Mouse (Mus musculus) kidney, adult 11 months (tissue): ENCODE results near the gene Nt5c2.

Experiments used
- DNase-seq: peaks from one replicate; pipeline ENCODE4 v3.0.0; 2022

The Nt5c2 gene

DNA sequence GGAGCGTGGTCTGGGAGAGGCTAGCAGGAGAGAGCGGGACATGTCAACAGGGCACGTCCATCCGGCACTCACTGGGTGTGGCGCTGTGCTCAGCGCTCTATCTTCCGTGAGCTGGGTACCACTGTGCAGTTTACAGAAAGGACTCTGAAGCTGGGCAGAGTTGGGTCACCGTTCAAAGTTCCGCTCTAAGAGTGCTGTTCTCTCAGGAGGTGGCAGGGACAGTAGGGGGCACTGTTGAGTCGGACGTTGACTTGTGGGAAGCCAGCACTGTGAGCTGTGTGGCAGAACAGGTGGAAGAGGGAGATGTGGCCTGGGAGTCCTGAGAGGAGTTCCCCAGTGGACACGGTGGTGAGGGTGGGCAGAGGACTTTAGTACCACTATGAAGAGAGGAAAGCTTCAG, 139.2 kb downstream of the Nt5c2 start:
- peak; percentile 81 for DNase-seq

DNA sequence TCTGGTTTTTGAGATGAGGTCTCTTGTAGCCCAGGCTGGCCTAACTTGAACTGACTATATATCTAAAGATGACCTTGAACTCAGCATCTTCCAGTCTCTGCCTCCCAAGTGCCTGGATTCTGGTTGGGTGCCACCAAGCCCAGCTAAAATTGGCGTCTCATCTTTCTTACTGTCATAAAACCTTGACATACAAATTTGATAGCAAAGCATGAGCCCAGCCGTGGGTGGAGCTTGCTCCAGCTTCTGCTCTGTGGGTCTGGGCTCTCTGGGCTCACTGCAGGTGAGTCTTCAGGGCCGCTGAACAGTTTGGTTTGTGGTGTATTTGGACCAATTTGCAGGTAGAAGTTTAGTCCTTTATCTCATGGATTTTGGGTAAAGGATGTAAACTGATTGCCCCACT, 141.0 kb downstream of the Nt5c2 start:
- DNase-seq, result no peak

DNA sequence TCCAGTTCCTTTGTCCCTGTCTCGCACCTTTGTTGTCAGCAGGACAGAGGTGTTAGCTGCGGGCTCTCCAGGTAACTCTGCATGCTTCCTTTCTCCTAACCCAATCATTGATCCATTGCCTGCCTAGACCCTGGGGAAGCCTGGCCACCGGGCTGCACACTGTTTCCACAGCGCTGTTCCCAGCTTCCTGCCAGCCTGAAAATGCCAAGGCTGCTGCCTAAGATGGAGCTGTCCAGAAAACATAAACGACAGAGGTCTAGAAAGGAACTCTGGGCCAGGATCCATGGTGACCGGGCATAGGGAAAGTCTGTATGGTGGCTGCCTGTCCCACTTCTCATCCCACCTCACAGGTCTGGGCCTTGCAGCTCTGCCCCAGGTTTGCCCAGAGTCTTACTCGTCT, 143.3 kb downstream of the Nt5c2 start:
- DNase-seq, result no peak

DNA sequence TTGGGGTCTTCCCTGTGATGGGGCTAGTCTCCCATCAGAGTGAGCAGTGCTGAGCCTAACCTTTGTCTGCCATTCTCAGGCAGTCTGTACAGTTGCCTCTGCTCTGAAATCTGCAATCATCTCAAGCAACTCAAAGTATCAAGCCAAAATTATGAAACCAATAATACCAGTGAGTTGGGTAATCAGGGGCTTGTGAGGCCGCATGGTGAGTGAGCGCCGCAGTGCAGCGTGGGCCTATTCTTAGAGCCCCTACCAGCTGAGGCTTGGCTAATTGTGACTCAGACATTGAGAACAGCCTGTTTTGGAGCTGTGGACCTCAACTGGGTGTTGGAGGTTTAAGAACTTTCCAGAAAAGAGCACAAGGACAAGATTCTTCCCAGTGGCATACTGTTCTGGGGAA, 143.9 kb downstream of the Nt5c2 start:
- DNase-seq, result no peak

DNA sequence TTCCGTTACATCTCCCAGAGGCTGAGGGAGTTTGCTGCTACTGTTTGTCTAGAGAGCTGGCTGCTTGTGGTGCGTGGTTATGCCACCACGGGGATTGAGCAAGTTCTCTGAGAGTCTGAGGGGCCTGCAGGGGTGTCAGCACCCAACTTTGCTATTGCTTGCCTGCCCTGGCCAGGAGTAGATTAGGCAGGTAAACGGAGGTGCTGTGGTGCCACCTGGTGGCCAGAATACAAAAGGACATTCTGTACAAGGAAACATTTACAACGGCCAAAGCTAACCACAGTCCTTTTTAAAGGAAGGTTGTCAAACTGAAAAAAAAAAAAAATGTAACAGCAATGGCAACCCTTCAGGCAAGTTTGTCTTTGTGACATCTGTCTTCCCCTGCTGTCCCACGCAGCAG, 145.4 kb downstream of the Nt5c2 start:
- peak; percentile 75 for DNase-seq

DNA sequence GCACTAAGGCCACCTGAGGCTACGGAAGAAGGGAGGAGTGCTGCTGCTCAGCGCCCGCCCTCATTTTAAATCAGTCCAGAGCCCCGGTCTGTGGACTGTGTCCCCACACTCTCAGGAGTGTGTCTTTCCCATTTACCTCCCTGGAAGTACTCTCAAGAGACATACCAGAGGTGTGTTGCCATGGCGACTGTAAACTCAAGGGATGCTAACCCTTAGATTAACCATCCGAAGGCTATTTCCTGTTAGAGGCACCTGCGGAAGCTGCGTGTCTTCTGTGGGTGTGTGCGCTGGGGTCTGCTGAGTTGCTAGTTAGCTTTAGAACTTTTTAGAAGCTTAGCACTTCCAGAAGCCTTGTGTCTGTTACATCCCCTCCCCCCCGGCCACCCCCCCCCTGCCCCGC, 145.9 kb downstream of the Nt5c2 start:
- no peak for DNase-seq

DNA sequence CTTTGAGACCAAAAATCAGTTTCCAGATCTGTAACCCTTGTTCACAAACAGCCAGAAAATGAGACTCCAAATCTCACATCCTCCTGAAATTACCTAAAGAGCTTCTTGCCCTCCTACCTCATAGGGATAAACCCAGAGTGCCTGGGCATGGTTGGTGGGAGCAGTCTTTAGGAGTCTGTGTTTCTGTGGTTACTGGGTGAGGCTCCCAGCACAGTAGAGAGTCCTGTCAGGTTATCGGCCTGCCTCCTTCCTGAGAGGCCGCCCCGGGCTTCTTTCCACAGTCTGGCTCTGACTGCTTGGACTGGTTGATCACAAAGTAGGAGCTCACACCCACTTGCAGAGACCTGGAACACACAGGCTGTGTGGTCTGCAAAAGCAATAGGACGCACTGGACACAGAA, 149.6 kb downstream of the Nt5c2 start:
- DNase-seq, result no peak

DNA sequence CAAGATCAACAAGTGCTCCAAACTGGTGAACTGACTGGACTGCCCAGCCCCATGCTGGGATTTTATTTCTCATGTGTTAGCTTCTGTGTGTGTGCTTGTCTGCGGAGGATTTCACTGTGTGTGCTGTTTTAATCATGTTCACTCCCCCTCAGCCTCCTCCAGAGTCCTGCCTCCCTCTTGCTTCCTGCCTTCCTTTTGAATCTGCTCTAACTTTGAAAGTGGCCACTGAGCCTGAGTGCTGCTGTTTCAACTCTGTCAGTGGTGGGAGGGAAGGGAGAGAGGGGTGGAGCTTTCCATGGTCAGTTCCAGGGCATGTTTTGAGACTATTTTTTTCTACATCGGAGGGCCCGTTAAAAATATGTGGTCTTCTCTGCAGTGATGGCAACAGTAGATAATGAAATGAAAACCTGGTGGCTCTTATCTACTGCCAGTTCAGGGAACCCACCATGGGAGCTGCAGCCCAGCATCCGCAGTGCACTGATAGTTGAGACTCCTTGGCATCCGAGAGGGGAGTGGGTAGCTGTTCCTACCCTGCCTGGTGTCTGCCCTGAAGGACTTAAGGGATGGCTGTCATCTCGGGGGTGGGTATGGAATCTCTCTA, 150.1 kb downstream of the Nt5c2 start:
- DNase-seq, result no peak

DNA sequence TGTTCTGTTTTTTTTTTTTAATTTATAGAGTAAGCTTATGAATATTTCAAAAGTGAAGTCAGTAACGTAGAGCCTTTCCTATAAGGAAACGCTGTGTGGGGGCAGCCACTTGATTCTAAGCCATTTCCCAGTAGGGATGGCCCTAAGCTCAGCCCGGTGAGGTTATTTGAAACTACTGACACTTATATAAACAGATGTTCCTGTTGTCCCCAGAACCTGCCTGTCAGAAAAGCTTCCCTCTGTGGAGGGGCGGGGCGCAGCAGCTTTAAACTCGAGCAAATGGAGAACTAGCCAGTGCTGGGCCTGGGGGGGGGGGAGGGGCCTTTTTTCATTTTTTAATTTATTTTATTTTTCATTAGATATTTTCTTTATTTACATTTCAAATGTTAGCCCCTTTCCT, 150.9 kb downstream of the Nt5c2 start:
- DNase-seq, result no peak

DNA sequence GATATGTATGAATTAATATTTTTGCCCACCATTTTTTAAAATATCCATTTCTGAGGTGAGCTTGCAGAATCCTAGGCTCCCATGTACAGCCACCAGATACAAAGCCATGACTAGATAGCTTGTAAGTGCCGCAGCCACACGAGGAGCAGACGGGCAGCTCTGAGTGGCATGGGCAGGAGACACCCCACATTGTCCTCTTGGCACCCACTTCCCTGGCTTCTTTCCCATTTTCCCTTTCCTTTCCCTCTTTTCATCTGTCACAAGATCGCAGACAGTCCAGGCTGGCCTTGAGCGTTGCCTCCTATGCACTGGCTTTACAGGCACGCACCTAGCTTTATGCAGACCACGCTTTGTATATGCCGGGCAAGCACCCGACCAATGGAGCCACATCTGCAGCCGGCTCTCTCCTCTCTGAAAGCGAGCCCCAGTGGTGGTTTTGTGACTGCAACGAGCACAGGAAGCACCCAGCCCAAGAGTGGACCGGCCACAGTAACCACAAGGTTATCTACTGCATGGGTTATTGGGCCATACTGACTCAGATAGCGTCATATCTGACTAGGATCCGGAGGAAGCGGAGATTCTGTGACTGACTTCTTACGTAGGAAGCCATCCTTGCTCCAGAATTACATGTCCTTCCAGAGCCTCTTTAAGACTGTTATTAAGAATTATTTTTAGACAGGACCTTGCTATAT, 151.6 kb downstream of the Nt5c2 start:
- no peak for DNase-seq

DNA sequence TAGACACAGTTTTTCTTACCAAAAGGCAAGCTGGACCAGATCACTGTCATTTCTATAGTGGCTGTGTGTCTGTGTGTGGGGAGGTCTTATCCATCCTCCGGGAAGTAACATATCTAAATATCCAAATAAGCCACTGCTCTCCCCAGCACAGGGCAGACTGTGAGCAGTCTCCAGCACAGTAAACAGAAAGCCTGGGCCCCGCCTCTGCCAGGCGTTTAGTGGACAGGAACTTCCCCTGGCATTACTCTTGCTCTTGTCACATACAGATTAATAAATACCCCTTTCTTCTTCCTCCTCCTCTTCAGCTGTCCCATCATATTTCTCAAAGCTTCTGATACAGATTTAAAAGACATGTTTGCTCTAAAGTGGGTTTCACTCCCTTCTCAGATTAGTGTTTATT, 152.4 kb downstream of the Nt5c2 start:
- no peak for DNase-seq

DNA sequence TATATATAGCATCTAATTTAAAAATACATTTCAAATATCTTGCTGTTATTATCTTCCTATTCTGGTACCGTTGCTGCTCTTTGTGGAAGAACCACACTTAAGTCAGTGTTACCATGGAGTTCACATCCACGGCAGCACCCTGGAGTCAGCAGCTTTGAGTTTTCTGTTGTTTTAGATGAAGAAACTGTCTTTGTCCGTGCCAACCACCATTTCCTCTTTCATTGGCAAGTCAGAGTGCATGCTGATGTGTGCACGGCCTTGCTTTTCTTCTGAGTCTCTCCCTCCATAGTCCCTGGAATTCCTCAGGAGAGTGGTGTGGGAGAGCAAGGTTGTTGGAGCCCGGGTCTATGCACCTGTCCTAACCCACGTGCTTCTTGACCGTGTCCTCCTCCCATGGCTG, 156.8 kb downstream of the Nt5c2 start:
- DNase-seq, result no peak

DNA sequence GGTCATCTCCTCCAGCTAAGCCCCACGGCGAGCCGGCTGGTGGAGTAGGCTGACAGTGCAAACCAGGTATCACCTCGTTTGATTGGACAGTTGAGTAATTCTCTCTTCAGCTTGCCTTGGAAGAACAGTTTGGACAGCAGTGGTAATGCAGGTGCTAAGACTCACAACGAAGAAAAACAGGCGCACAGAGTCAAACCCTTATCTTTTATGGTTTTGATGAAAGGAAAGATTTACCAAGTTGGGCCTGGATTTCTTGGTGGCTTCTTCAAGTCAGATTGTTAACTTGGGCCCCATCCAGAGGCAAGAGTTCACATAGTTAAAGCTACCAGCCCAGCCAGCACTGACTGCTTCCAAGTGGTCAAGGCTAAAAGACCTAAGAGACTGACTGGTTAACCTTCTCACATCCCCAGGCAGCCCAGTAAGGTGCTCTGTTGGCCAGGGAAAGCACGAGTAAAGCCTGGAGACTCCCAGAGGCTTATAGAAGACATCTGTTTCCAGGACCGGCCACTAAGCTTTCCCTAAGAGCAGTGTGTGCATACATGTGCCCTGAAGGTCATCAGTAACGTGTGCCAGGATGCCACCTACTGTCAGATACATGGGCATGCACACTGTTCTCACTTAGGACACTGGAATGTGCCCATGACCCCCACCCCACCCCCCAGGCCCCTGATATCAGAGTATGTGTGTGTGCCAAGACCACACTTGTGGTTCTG, 157.5 kb downstream of the Nt5c2 start:
- DNase-seq, result peak; percentile 48

DNA sequence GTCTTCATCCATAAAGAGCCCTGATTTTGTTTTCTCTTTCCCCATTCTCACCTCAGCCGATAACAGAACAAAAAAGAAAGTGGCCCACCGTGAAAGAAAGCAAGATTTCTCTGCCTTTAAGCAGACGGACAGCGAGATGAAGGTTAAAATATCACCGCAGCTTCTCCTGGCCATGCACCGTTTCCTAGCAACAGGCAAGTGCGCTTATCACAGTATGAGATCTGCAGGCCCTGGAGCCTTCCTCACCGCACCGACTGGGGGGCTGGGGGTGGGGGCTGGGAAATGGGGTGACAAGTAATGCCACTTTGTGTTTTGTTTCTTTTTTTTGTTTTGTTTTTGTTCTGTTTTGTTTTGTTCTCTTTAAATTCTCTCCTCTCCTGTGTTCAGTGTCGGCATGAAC, 158.2 kb downstream of the Nt5c2 start:
- DNase-seq, result no peak

DNA sequence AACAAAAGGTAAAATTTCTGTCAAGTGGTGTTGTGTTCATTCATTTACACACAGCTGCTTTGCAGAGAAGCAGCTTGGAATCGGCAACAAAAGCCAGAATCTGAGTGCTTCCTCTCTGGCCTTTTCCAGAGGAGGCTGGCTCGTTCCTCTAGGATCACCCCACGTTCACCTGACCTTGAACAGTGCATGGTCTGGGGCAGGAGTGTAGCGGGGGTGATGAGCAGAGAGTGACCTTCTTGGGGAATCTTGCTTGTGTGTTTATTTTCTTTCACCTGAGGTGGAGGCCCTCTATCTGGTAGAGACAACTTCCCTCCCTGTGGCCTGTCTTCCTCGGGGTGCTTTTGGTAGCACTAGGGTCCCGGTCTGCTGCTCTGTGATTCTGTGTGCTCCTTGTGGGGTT, 158.7 kb downstream of the Nt5c2 start:
- DNase-seq, result no peak

DNA sequence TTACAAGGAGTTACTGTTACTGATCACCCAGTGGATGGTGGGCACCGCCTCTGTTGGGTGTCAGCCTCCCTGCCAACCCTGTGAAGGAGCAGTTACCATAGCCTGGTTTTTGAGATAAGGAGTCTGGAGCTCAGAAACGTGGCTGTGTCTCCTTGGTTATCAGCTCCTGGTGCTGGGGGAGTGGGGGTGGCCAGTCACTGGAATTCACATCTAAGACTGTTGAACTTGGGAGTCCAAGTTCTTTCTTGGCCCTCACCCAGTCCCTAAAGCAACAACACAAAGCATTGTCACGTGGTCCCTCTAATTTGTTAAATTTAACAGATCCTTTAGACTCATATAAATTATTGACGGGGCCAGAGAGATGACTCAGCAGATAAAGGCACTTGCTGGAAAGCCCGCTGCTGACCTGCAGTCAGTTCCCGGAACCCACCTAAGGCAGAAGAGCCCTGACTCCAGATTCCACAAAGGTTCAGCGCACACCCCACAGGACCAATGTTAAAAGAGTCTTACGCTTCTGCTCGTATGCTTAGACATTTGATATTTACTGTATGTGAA, 165.4 kb downstream of the Nt5c2 start:
- peak; percentile 68 for DNase-seq

DNA sequence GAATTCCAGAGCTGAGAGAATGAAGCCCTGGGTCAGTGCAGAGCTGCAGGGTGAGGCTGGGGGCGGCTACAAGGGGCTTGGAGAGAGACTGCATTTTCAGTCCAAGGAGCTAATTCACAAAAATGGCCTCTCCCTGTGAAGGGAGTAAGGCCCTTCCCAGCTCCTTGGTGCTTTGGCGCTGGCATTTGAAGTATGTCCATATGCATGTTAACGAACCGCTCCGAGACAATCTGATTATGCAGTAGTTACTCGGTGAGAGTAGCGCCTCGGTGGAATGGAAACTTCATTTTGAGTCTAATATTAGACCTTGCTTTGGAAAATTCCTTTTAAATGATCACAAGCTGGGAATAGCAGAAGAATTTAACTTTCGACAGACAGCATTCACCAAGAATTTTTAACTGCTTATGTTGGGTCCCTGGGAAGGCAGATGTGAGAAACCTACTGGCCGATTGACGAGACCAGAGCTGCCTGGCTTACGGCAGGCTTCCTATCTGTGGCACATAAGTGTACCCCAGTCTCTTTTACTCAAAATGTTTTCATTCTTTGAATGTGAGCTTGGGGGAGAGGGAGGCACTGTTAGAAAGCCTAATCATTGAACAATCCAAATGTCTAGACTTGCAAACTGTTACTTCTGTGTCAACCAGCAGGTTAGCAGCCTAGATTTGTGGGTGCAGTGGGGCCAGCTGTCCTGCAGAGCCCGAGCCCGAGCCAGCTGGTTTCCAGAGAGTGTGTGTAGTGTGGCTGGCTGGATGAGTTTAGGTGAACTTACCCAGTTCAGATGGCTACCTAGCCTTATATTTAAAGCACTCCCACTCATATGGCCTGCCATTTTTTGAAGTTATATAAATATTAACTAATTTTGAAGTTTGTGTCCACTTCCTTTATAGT, 166.3 kb downstream of the Nt5c2 start:
- DNase-seq, result peak; percentile 61

DNA sequence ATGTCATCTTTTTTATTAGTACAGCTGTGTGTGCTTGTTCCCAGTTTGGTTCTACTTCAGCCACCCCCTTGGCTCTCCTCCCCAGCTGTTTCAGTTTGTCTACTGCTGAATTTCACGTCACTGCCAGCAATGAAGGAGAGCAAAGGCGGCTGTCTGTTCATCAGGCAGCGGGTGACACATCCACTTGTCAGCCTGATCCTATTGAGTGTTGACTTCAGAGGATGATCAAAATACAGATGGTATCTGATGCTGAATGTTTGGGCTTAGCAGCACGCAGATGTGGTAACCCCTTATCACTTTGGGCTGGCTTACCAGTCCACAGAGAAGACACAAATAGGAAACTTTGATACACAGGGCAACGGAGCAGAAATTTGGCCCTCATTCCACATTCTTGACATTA, 168.5 kb downstream of the Nt5c2 start:
- DNase-seq, result no peak

DNA sequence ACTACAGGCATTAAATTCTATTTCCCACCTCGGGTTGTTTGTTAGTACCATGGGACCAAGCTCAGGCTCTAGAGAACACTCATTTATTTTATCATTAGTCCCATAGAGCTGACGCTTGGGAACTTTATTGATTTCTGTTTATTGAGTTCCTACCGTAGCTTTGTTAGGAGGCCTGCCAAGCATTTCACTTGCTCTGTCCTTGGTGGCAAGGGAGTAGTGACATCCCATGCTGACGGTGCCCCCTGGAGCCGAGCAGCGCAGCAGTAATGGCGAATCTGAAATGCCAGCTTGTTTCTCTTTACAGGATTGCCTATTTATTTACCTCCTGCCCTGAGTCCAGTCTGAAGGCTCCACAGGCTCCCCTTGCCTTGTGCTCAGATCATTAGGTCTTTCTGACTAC, 168.9 kb downstream of the Nt5c2 start:
- no peak for DNase-seq

DNA sequence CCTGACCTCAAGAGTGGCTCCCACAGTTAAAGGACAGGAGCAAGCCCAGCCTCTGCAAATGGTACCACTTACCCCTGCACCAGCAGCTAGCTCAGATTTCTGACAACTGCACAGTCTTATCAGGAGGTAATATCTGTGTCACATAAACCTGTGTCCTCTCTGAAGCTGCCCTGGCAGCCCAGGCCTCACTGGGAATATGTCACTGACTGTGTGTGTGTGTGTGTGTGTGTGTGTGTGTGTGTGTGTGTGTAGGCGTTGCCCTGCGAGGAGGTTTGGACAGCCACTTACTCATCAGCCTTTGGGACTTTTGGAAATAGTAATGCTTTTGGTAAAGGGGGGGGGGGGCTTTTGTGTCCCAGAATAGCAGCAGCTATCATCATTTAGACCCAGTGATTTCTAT, 171.9 kb downstream of the Nt5c2 start:
- DNase-seq, result no peak

DNA sequence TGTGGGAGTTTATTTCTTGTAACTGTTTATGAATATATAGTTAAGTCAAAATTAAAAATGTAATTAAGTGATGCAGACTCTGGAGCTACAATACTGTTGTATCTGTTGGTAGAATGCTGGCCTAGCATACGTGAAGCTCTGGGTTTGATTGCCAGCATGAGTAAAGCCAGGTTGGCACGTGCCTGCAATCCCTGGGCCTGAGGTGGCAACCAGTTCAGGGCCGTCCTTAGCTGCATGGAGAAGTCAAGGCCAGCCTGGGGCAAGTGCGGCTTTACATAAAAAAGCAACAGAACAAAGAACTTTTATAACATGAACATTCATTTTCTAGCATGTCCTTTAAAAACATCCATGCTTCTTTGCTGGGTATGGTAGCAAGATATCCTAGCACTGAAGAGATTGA, 173.9 kb downstream of the Nt5c2 start:
- DNase-seq, result no peak

DNA sequence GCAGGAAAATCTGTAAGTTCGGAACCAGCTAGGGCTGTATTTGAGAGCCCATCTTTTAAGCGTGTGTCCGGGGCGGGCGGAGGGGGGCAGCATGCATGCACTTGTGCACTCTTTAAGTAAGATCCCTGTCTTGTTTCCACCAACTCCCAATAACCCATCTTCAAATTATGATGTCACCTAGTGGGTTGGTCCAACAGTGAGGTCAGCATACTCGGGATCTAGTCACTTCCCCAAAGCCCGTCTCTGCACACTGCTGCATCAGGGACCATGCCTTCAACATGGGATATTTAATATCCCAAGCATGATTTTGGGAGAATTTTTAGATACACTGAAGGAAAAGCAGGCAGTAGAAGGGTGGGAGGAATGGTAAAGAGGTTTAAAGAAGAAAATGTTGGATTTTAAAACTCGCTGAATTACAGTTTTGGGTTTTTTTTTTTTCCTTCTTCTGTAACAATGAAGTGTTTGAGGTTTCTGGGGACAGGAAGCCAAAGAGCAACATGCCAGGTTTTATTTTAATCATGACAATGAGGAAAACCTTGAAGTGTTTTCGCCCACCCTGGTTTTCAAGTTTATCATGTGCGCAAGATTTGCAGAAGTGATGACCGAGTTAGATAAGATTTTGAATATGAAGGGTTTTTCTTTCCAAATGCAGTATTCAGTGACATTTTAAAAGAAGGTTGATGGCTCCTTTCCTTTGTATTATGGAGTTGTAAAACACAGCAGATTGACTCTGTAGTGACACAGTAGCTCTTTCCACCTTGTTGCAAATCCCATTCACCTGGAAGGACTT, 177.5 kb downstream of the Nt5c2 start:
- DNase-seq, result no peak
